Mouse (Mus musculus) brain, embryonic 14.5 days (tissue): ENCODE measurements at regions not wholly inside any gene's neighbourhood (a gene's known extent, or its start where the extent isn't known, plus 50 kb on each side); places are given as distances from the start of the nearest gene placed in this dataset.

Experiments
- DNase-seq: peaks from one replicate; pipeline ENCODE4 v3.0.0-alpha.2; 2011; ENCODE audit warnings: low read depth
- CTCF ChIP-seq: fragments of 200-500 bp; IDR thresholded peaks from 2 replicates; pipeline ENCODE4 v1.5.1; 2012; ENCODE audit warnings: inconsistent platforms, mild to moderate bottlenecking, moderate library complexity, borderline replicate concordance; ENCODE audit not compliant: insufficient read depth, insufficient read length; ENCODE audit errors: extremely low read depth
- POLR2A ChIP-seq: fragments of 200-500 bp; IDR thresholded peaks from 2 replicates; pipeline ENCODE4 v1.6.1; 2012; ENCODE audit warnings: mild to moderate bottlenecking, inconsistent platforms, borderline replicate concordance; ENCODE audit not compliant: poor library complexity, insufficient read depth, insufficient read length, severe bottlenecking; ENCODE audit errors: extremely low read depth

DNA sequence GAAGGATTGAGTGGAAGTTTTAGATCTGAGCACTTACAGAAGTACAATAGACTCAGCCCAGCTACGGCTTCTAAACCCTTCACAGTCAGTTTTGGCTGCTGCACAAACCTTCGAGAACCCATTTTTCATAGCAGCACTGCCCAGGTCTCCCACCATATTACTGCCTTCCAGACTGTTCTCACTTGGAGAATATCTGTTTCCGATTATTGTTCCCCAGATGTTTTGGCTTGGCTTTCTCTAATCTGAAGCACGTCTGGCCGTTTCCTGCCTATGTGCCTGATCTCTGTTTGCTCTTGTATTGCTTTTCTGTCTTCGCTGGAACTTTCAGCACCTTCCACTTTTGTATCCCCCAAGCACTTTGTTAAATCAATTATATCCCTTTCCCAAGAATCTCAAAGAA, 368.0 kb downstream of the Mllt3 start:
- TF ChIP-seq POLR2A (no peak), CTCF (no peak)
- no peak for DNase-seq

DNA sequence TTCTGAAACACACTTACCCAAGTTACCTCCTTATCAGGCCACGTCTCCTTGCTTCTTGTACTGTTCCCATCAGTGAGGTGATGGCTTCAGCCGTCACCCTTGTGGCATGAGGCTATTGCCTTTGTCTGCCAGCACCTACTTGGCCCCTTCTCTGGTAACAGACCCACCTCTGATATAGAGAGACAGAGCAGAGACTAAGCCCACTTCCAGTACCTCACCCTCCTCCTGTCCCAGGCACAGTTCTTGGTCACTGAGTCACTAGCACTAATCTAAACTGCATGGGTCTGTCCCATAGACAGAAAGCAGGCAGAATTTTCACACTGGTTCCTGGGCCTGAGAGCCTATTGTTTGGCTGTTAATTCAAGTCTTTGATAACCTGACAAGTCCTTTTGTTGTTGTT, 370.3 kb downstream of the Mllt3 start:
- DNase-seq, result no peak
- no peak for TF ChIP-seq POLR2A

GRCm38 (mm10) chr4:87658316-87658715, 374.8 kb downstream of the Mllt3 start:
- peak; percentile 47 for DNase-seq
- no peak for TF ChIP-seq POLR2A
- TF ChIP-seq CTCF, result no peak

- TF ChIP-seq CTCF, result no peak
- TF ChIP-seq POLR2A, result no peak
- no peak for DNase-seq
Observed at GRCm38 (mm10) chr4:87657855-87658254, 375.3 kb downstream of the Mllt3 start.

DNA sequence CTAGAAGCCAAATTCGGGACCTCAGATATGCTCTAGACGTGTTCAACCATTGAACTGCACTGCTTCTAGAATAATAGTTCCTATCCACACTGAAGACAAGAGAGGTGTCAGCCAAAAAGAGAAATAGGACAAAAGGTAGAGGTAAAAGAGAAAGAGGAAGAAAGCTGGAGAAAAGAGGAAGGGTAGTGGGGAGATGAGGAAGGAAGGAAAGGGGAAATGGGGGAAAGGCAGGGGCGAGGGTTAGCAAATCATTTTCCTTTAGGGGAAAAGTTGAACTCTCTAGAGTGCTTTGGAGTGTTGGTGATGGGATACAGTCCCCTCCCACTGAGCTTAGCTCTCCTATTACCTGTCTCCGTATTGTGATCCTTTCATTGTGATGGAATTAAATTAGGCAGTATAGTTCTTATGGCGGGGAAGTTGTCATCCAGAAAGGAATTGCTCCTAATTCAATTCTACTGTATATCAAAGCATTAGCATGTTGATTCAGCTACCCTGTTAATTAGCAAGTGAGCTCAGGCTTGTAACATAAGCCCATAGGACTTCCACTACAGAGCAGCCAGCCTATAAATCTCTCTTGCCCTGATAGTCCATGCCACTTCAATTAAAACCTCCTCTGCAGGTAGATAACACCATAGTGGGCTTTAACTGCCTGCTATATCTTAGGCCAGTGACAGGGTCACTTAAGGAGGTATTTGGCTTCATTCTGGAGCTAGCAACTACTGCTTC, 379.6 kb downstream of the Mllt3 start:
- no peak for TF ChIP-seq CTCF
- no peak for TF ChIP-seq POLR2A
- peak; percentile 68 for DNase-seq

DNA sequence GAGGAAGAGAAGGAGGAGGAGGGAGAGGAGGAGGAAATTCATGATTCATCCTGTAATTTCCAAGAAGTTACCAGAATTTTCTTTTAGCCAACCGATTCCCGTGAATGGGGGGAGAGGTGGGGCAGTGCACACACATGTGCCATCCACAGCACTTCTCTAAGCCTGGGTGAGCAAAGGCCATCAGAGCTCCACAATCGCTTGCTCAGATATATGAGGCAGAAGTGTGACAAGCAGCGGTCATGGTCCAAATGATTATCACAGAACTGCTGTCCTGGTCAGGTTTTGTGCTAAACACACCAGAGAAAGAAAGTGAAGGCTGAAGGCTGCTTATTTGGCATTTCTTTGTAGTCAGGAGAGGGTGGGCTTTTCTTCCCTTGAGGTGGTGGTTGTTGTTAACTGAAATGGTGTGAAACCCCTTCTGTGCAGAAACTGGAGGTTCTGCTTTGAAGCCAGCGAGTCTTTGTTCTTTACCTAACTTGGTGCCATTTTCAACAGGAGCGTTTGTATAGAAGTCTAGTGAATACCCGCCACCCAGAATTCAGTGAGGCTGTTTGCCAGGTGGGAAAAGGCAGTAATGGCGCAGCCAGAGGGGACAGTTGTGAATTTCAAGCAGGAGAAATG, 380.7 kb downstream of the Mllt3 start:
- TF ChIP-seq CTCF (no peak), POLR2A (no peak)
- peak; percentile 73 for DNase-seq

GRCm38 (mm10) chr4:87651275-87651674, 381.9 kb downstream of the Mllt3 start:
- TF ChIP-seq POLR2A, result no peak
- TF ChIP-seq CTCF, result no peak
- no peak for DNase-seq

- TF ChIP-seq CTCF (no peak), POLR2A (no peak)
- DNase-seq, result peak; percentile 96
Observed at GRCm38 (mm10) chr4:87650837-87651236, 382.3 kb downstream of the Mllt3 start.

- DNase-seq, result peak; percentile 76
- TF ChIP-seq CTCF (no peak), POLR2A (no peak)
Observed at GRCm38 (mm10) chr4:87650393-87650792, 382.8 kb downstream of the Mllt3 start.

DNA sequence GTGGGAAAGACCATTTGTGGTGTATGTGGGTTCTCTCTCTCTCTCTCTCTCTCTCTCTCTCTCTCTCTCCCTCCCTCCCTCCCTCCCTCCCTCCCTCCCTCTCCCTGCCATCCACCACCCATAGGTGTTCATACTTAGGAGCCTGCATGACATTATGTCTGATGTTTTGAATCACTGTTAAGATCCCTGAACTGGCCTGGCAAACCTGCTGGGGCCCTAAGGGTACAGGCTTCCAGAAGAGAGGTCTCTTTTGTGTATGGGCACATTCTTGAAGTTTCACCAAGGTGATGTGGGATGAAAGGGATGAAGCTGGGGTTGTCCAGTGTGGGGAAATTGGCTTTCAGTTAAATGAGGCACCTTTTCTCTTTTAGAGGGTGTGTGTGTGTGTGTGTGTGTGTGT, 384.2 kb downstream of the Mllt3 start:
- DNase-seq, result peak; percentile 70
- TF ChIP-seq CTCF (no peak), POLR2A (no peak)

- no peak for TF ChIP-seq POLR2A
- TF ChIP-seq CTCF, result no peak
- DNase-seq, result peak; percentile 95
Observed at GRCm38 (mm10) chr4:87647932-87648911, 384.9 kb downstream of the Mllt3 start.

- TF ChIP-seq POLR2A, result no peak
- no peak for TF ChIP-seq CTCF
- no peak for DNase-seq
Observed at GRCm38 (mm10) chr4:87642002-87642401, 391.2 kb downstream of the Mllt3 start.
